Mouse (Mus musculus): ENCODE data around the gene Foxp1. TPM values are rescaled to one million over a fixed set of nuclear protein-coding genes. Genes with fewer than 3 reads are reported as not detected.

Foxp1 gene
- polyA plus RNA-seq, 1 experiment from 2014 or later = 77.4 TPM

DNA sequence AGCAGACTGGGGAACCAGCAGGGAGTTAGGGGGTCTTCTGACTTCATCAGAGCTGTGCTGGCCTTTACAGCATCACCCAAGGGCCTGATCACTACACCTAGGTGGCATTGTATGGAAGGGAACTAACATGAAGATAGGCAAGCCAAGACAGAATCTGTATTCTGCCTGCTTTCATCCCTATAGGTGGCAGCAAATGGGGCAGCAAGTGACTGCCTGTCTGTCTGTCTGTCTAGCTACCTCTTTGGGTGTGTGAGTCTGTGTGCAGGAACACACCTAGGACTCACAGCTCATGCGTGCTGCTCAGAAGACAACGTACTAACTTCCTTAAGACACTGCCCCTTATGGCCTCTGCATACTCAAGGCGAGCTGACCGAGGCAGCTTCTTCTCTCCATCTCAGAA is 147.1 kb downstream of the Foxp1 start:
- Histone ChIP-seq H3K27me3 (peaks cover 2% of the 10 kb centered on the region; the same call in 1 of the 2 replicates), H3K9me3 (no peaks in the 10 kb centered on the region), H3K9ac (replicated peaks) (no peak overlapping the region), H3K4me2 (no peak overlapping the region), H3K4me1 (replicated peaks) (peaks cover 54% of the 10 kb centered on the region), H3K4me3 (replicated peaks) (no peak overlapping the region), H3K27ac (no peak overlapping the region), H3K36me3 (0 out of 2 replicates have a peak, but pooled peaks cover 3% of the 10 kb centered on the region)
- ATAC-seq (ENCODE audit: insufficient number of reproducible peaks, insufficient read depth, low FRiP score, low TSS enrichment, low read depth) = no peak
- 59% methylated on average over 4 of the region's 4 CpGs for WGBS

DNA sequence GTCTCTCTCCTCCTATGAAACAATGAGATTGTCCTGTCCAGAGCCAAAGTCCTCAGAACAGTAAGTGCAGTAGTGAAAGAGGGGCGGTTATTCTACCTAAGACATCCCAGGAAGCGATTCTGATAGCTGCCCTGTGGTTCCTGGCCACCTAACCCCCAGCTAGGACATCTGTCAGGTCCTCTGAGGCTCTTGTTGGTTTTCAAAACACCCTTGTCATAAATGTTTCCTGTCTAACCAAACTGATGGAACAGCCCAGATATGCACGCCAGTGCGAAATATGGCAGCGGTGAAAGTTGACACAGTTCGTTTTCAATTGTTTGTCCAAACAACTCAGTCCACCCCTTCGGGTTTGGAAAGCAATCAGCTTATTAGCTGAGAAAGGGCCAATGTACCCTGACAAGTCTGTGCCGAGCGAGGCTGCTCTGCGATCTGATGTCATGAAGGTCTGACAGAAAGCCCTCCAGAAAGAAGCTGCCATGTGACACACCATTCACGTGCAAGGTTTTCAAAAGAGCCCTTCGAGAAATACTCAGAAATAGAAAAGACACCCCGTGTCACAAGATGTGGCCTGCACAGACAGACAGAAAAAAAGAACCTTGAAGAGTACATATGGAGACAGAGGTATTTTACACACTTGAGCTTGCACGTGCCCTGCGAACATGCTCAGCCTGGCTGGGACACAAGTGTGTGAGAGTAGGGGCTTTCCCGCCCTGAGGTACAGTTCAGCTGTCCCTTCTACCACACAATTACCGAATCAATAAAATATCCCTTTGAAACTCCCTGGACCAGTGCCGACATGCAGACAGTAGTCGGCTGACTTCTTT is 147.9 kb downstream of the Foxp1 start:
- Histone ChIP-seq H3K9me3 (no peaks in the 10 kb centered on the region), H3K4me1 (replicated peaks) (peaks cover 49% of the 10 kb centered on the region), H3K4me2 (no peak overlapping the region), H3K4me3 (replicated peaks) (no peak overlapping the region), H3K27me3 (peaks cover 2% of the 10 kb centered on the region; the same call in 1 of the 2 replicates), H3K9ac (replicated peaks) (no peak overlapping the region), H3K36me3 (0 out of 2 replicates have a peak, but pooled peaks cover 3% of the 10 kb centered on the region), H3K27ac (no peak overlapping the region)
- ATAC-seq (ENCODE audit: insufficient number of reproducible peaks, insufficient read depth, low FRiP score, low TSS enrichment, low read depth) = no peak
- WGBS = 73% methylated on average over 19 of the region's 19 CpGs

DNA sequence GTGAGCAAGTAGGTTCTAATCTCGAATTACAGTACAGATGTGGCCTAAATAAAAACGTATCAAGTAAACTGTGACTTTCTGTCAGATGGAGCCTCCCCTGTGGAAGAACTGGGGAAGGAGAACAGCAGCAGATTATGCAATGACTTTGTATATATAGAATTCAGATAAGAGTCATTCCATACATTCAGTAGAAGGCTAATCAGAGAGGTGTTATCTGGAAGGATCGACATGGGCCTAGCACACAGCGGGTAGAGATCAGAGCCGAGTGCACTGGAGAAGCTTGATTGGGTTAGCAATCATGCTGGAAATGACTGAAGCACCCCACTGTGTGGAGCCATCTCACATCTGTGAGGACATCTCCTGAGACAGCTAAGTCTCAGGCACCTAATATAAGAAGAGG is 150.1 kb downstream of the Foxp1 start:
- Histone ChIP-seq H3K36me3 (0 out of 2 replicates have a peak, but pooled peaks cover 3% of the 10 kb centered on the region), H3K27ac (no peak overlapping the region), H3K9me3 (no peaks in the 10 kb centered on the region), H3K4me1 (replicated peaks) (peaks cover 34% of the 10 kb centered on the region), H3K27me3 (peaks cover 2% of the 10 kb centered on the region; the same call in 1 of the 2 replicates), H3K9ac (replicated peaks) (no peak overlapping the region), H3K4me2 (no peak overlapping the region), H3K4me3 (replicated peaks) (no peak overlapping the region)
- WGBS = 81% methylated on average over 5 of the region's 5 CpGs
- no peak for ATAC-seq (ENCODE audit: insufficient number of reproducible peaks, insufficient read depth, low FRiP score, low TSS enrichment, low read depth)

DNA sequence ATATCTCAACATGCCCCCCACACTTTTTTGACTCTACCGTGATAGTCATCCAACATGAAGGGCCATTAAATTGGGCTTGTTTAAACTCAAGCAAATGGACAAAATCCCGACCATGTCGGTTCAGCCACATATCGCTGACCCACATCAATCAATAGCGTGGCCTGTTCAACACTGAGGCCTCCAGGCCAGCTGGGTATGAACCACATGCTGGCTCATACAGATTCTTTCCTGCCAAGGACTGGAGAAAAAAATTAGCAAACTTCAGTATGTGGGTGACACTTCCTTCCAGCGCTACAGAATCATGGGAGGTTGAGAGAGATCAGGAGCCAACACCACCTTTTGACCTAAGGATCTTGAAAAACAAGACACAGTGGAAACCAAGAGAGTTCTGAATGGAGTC is 150.5 kb downstream of the Foxp1 start:
- ATAC-seq (ENCODE audit: insufficient number of reproducible peaks, insufficient read depth, low FRiP score, low TSS enrichment, low read depth) = no peak
- WGBS = 87% methylated on average over 6 of the region's 6 CpGs
- Histone ChIP-seq H3K4me1 (replicated peaks) (peaks cover 30% of the 10 kb centered on the region), H3K27ac (no peak overlapping the region), H3K36me3 (0 out of 2 replicates have a peak, but pooled peaks cover 3% of the 10 kb centered on the region), H3K4me3 (replicated peaks) (no peak overlapping the region), H3K9ac (replicated peaks) (no peak overlapping the region), H3K27me3 (no peaks in the 10 kb centered on the region), H3K4me2 (no peak overlapping the region), H3K9me3 (no peaks in the 10 kb centered on the region)

DNA sequence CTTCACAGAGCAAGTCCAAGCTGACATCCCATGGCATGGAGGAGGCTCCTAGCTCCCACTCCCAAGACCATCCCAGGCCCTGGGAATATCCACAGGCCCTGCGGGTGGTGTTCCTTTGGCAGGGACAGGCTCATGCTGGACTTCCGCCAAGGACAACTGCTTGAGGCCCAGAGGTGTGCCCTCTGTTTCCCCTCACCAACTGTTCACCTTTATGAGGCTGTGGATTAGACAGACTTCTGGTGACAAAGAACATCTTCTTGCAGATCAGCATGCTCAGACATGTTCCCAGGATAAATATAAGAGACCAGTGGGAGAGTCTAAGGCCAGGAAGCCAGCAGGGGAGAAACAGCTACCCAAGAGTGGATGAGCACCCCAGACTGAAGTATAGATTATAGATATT is 152.6 kb downstream of the Foxp1 start:
- Histone ChIP-seq H3K4me1 (replicated peaks) (peaks cover 9% of the 10 kb centered on the region), H3K9ac (replicated peaks) (no peak overlapping the region), H3K9me3 (no peaks in the 10 kb centered on the region), H3K27ac (no peak overlapping the region), H3K27me3 (no peaks in the 10 kb centered on the region), H3K36me3 (0 out of 2 replicates have a peak, but pooled peaks cover 3% of the 10 kb centered on the region), H3K4me3 (replicated peaks) (no peak overlapping the region), H3K4me2 (no peak overlapping the region)
- ATAC-seq (ENCODE audit: insufficient number of reproducible peaks, insufficient read depth, low FRiP score, low TSS enrichment, low read depth) = no peak
- WGBS = 96% methylated on average over 2 of the region's 2 CpGs

DNA sequence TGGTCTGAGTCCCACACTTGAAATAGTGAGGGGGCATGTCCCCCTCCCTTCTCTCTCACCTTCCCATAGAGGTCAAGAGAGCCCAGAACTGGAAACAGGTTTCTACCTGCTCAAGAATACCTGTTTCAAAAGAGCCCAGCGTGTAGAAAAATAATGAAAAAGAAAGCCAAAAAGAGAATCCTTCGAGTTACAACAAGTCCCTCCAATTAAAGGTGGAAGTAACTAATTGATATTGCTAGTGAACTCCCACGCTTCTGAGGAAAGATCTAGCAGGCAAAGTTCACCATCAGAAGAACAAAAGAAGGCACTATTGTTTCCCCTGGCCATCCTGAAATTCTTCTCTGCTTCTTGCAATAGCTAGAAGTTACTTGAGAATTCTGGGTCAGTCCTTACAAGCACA is 153.4 kb downstream of the Foxp1 start:
- no peaks in the 10 kb centered on the region for H3K9me3 ChIP-seq
- no peak for ATAC-seq (ENCODE audit: insufficient number of reproducible peaks, insufficient read depth, low FRiP score, low TSS enrichment, low read depth)
- no peak overlapping the region for H3K4me3 ChIP-seq (replicated peaks)
- 0 out of 2 replicates have a peak, but pooled peaks cover 3% of the 10 kb centered on the region for H3K36me3 ChIP-seq
- 74% methylated on average over 3 of the region's 3 CpGs for WGBS
- H3K4me2 ChIP-seq = no peak overlapping the region
- no peak overlapping the region for H3K27ac ChIP-seq
- no peak overlapping the region for H3K9ac ChIP-seq (replicated peaks)
- H3K4me1 ChIP-seq (replicated peaks) = peaks cover 2% of the 10 kb centered on the region; the same call in 1 of the 2 replicates
- no peaks in the 10 kb centered on the region for H3K27me3 ChIP-seq

DNA sequence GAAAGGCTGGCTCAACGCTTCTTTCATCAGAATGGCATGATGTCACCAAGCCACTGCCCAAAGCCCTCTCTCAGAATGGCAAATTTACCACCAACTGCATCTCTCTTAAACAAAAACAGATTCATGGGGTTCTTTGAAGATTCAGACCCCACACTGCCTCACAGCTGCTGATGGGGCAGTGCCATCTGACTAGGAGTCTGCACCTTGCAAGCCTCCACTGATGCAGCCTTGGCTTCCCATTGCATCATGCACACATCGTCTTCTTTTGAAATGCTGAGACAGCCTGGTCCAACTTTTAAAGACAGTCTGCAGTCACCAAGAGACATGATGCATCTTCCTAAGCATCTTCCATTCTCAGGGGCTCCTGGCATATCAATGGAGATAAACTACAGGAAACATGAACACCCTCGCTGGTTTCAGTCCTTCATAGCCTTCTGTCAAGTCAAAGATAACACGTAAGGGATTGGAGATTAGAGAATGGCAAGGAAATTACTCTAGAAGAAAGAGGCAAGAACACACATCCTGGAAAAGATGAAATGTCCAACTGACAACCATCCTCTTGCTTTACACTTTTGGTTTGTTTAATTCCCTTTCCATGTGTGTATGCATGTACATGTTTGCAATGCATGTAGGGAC is 154.3 kb downstream of the Foxp1 start:
- 0 out of 2 replicates have a peak, but pooled peaks cover 3% of the 10 kb centered on the region for H3K36me3 ChIP-seq
- 85% methylated on average over 4 of the region's 4 CpGs for WGBS
- no peak overlapping the region for H3K27ac ChIP-seq
- no peak overlapping the region for H3K4me3 ChIP-seq (replicated peaks)
- no peak overlapping the region for H3K9ac ChIP-seq (replicated peaks)
- no peaks in the 10 kb centered on the region for H3K4me1 ChIP-seq (replicated peaks)
- no peak for ATAC-seq (ENCODE audit: insufficient number of reproducible peaks, insufficient read depth, low FRiP score, low TSS enrichment, low read depth)
- H3K9me3 ChIP-seq = no peaks in the 10 kb centered on the region
- no peaks in the 10 kb centered on the region for H3K27me3 ChIP-seq
- H3K4me2 ChIP-seq = no peak overlapping the region

DNA sequence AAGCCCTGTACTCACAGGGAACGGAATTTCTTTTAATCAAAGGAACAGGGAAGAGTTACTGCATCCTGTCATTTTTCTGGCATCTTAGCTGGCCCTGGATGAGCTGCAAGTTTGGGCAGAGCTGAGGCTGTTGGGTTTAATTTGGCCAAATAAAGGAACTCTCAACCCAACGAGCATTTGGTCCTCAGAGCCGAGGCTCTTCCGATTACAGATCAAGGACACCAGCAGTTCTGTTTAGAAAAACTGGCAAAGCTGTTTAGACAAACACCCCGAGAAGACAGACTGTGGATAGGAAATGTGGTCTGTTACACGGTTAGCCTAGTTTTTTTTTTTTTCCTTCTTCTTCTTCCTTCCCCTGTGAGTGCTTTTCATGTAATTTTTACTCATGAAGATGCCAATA is 158.0 kb downstream of the Foxp1 start:
- H3K9me3 ChIP-seq = no peaks in the 10 kb centered on the region
- 47% methylated on average over 6 of the region's 6 CpGs for WGBS

DNA sequence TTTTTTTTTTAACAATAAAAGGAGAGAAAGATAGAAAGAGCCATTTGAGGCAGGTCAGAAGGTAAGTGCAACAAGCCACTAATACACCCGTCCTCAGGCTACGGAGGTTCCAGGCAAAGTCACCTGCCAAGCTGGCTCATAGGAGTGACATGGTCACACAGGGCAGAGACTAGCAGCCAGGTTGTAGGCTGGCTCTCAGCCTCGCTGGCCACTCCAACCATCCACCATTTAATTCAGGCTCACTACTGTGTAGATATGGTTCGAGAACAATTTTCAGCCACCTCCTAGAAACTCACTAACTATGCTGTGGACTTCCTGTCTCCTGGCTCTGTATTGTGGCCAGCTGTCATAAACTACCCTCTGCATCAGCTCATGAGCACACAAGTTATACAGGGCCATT is 161.9 kb downstream of the Foxp1 start:
- Histone ChIP-seq H3K4me3 (replicated peaks) (no peak overlapping the region), H3K4me1 (replicated peaks) (no peaks in the 10 kb centered on the region), H3K4me2 (no peak overlapping the region), H3K27ac (no peak overlapping the region), H3K9ac (replicated peaks) (no peak overlapping the region), H3K9me3 (no peaks in the 10 kb centered on the region), H3K27me3 (no peaks in the 10 kb centered on the region), H3K36me3 (no peaks in the 10 kb centered on the region)
- WGBS = 90% methylated on average over 4 of the region's 4 CpGs
- no peak for ATAC-seq (ENCODE audit: insufficient number of reproducible peaks, insufficient read depth, low FRiP score, low TSS enrichment, low read depth)

More for the DNA sequence above, 158.0 kb downstream of the Foxp1 start:
- no peak overlapping the region for H3K4me3 ChIP-seq (replicated peaks)
- no peak overlapping the region for H3K4me2 ChIP-seq
- no peaks in the 10 kb centered on the region for H3K36me3 ChIP-seq
- H3K9ac ChIP-seq (replicated peaks) = no peak overlapping the region
- no peaks in the 10 kb centered on the region for H3K27me3 ChIP-seq
- ATAC-seq (ENCODE audit: insufficient number of reproducible peaks, insufficient read depth, low FRiP score, low TSS enrichment, low read depth) = no peak
- no peaks in the 10 kb centered on the region for H3K4me1 ChIP-seq (replicated peaks)
- H3K27ac ChIP-seq = no peak overlapping the region

DNA sequence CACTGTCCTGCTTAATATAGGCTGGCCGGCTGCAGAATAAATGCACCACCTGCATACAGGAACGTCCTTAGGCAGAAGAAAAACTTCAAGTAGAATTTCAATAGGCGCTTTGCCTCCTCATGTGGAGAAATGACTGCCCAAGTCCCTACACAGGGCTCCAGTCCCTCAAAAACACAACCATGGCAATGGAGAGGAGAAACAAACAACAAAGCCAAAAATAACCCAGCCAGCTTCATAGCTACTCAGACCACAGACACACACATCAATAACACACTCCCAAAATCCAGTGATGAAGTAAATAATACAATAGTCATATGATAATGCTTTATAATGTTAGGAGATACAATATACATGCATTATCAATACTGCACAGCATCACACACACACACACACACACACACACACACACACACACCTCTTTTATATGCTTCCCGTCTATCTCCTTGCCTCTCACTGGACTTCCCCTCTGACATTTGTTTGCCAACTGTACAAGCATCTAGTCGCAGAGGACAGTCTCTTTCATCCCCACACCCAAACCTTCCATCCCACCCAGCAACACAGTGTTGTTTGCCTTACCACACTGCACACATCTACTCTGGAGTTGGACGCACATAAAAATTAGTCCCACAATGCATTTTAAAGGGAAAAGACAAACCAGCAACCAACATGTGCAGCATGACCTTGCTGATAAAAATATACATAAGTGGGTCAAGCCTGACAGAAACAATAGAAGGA is 162.6 kb downstream of the Foxp1 start:
- H3K27ac ChIP-seq = no peak overlapping the region
- H3K9ac ChIP-seq (replicated peaks) = no peak overlapping the region

More for the DNA sequence above, 162.6 kb downstream of the Foxp1 start:
- Histone ChIP-seq H3K4me1 (replicated peaks) (no peaks in the 10 kb centered on the region), H3K4me3 (replicated peaks) (no peak overlapping the region), H3K27me3 (no peaks in the 10 kb centered on the region), H3K4me2 (no peak overlapping the region), H3K9me3 (no peaks in the 10 kb centered on the region), H3K36me3 (no peaks in the 10 kb centered on the region)
- no peak for ATAC-seq (ENCODE audit: insufficient number of reproducible peaks, insufficient read depth, low FRiP score, low TSS enrichment, low read depth)
- WGBS = 77% methylated on average over 6 of the region's 6 CpGs

Data from limb, embryonic 12.5 days (tissue).